Mouse (Mus musculus) lung, postnatal 0 days (tissue): Measurements from ENCODE around the gene 2410004P03Rik.

ENCODE experiments used
- CTCF ChIP-seq: IDR thresholded peaks from 2 replicates; pipeline ENCODE4 v1.5.1; 2016; ENCODE audit warnings: antibody characterized with exemption, mild to moderate bottlenecking
- EP300 ChIP-seq: IDR thresholded peaks from 2 replicates; pipeline ENCODE4 v1.6.1; 2016; ENCODE audit warnings: antibody characterized with exemption, mild to moderate bottlenecking, control low read depth

DNA sequence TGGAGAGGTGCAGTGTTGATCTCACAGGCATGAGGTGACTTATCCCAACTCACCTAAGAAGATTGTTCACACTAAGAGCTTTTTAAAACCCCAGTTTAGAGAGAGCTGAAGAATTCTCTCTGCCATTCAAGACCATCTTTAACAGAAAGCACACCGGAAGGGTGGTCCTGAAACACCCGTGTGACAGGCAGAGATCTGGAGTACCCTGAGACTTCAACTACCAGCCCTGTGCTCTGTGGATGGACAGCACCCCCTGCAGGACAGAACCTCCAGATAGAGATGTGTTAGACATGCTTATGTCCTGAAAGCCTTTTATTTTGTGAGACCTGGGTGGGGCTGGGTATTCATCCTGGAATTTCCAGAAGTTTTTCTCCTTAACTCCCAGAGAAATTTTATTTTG lies 23.6 kb upstream of the 2410004P03Rik start:
- TF ChIP-seq CTCF (peak; percentile 51), EP300 (no peak)
